Mouse (Mus musculus) lung, postnatal 14 days (tissue): Measurements from ENCODE around the gene Tmem121.
A peak's percentile ranks its signal among the peaks of the same experiment; 100 is the strongest.

Source experiments
- DNase-seq: peaks from one replicate; pipeline ENCODE4 v3.0.0; 2021

The Tmem121 gene

DNA sequence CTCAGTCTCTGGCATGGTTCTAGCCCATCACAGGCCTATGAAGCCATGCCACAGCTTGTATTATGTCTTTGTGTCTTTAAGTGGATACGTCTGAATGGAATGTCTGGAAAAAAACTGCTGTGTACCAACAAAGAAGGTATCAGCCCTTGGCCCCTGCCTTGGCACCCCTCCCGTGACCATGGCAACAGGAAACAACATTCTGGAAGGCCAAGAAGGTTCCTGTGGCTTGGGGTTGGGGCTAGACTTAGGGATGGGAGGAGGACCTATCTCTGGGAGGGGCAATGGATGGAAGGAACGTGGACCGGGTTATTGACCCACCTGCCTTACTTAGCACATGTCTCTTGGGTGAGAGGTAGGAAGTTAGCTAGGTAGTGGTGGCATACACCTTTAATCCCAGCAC, 36.4 kb upstream of the Tmem121 start:
- DNase-seq = peak; percentile 57

DNA sequence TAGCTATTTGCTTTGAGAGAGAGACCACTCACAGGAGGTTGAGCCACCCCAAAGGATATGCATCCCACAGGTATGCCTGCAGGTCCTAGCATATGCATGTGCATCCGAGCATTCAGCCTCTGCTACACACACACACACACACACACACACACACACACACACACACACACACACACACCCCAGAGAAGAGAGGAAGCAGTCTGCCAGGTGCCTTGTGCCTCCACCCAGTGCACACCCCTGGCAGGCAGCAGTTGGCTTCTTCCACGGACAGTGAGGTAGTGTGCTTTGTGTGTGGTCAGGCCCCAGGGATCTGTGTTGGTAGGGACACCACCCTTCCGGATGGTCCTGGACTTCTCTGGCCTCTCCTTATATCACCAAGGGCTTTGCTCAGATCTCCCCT, 35.8 kb upstream of the Tmem121 start:
- no peak for DNase-seq

DNA sequence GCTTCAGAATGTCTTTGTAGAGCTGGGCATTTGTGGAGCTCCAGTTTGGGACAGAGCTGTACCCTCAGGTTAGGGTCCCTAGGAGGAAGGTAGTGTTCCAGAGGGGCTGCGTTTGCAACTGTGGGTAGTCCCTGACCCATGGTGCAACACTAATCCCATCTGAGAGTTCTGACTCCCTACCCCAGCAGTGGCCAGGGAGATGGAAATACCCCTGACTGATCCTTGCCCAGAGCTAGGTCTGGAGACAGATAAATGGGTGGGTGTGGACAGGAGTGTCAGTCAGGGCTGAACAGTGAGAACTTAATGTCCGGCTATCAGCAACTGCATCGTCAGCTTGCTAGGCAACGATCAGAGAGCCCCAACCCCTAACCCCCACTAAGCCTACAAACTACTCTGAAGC, 35.1 kb upstream of the Tmem121 start:
- no peak for DNase-seq

DNA sequence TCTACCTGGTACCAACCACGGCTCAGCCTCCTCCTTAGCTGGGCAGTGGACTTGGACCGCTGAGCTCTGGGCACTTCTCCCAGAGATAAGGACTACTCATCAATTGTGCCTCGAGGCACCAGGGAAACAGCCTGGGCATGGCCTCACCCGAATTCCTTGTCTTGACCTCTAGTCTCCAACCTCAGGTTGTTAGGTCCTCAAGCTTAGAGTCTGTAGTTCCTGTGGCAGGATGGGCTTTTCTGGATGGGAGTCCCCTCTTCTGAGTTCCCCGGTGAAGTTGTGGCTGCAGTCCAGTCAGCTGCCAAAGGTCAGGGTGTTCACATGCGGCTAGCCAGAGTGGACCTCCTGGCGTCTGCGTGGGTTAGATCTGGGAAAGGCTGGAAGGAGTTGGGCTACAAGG, 34.7 kb upstream of the Tmem121 start:
- no peak for DNase-seq

DNA sequence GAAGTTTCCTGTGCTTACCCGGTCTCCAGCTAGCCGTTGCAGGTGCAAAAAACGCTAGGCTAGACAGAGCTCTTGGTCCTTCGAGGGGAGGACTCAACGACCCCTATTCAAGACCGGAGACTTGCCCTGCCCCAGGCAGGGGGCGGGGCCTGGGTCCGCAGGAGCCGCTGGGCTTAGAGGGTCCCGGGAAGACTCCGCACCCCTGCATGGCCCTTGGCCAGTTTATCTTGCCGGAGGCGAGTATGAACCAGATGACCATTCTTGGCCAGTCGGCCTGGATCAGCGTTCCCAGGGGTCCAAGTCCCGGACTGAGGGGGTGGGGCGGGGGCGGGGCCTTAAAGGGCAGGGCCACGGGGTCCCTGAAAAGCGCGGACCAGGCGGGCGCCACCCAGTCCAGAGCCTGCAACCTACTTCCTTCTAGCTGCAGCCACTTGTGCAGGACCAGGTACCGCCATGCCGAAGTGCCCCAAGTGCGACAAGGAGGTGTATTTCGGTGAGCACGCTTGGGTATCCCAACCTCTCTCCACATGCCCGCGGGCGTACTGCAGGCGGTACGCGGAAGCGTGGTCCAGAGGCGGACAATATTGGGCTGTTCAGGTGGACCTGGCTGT, 34.0 kb upstream of the Tmem121 start:
- DNase-seq = peak; percentile 73

DNA sequence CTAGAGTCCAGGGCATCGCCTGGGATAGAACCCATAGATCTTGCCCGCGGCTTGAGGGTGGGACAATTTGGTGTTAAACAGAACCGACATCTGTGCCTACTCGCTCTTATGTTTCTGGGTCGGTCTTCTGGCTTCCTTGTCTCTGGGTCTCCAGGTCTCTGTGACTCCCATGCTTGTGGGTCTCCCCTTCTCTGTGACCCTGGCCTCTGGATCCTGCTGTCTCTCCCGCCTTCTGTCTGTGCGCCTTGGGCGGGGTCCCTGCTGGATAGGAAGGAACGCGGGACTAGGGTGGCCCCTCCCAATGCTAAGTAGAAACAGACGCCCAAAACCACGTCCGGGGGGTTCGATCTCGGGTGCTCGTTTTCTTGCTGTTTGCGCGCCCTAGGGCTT, 33.5 kb upstream of the Tmem121 start:
- peak; percentile 48 for DNase-seq

DNA sequence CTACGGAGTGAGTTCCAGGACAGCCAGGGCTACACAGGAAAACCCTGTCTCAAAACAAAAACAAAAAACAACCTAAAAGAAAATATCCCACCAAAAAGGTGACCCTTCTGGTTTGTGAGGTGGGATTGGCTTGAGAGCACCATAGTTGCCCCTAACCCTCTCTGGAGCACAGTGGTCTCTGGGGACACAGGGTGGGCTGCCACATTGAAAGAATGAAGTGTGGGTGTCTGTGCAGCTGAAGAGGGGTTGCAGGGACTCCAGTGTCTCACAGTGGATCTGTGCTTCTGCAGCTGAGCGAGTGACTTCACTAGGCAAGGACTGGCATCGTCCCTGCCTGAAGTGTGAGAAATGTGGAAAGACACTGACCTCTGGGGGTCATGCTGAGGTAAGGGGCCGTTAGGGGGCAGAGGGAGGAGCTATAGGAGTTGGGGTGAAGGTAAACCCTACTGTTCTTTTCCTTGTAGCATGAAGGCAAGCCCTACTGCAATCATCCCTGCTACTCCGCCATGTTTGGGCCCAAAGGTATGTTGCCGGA, 32.7 kb upstream of the Tmem121 start:
- no peak for DNase-seq

DNA sequence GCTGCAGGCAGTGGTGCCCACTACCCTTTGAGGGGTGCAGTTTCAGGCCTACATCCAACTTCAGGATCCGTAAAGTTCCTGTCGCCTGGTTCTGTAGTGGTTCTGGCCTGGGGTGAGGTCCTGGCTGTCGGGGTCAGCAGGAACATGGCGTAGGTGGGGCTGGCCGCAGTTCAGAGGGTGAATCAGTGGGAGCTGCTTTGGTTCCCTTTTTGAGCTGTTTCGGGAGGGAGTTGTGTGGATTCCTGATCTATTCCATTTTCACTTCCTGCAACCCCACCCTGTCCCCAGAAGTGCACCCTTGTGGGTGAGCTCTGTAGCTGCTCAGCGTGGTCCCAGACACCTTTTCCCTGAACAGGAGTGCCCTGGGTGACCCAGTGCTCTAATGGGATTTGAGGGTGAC, 31.8 kb upstream of the Tmem121 start:
- no peak for DNase-seq

DNA sequence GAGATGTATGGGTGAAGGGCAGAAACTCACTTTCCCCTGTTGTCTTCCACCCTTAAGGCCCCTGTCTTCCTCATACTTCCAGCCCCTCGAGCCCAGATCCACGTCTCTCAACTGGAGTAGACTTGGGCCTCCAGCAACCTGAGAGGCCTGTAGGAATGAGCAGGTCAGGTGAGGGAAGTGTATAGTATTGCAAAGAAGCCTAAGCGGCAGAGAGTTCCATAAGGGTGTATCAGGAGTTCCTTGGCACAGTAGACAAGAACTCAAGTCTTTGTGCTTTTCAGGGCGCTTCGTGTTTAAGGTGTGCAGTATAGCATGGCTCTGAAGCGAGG, 31.0 kb upstream of the Tmem121 start:
- DNase-seq = no peak

DNA sequence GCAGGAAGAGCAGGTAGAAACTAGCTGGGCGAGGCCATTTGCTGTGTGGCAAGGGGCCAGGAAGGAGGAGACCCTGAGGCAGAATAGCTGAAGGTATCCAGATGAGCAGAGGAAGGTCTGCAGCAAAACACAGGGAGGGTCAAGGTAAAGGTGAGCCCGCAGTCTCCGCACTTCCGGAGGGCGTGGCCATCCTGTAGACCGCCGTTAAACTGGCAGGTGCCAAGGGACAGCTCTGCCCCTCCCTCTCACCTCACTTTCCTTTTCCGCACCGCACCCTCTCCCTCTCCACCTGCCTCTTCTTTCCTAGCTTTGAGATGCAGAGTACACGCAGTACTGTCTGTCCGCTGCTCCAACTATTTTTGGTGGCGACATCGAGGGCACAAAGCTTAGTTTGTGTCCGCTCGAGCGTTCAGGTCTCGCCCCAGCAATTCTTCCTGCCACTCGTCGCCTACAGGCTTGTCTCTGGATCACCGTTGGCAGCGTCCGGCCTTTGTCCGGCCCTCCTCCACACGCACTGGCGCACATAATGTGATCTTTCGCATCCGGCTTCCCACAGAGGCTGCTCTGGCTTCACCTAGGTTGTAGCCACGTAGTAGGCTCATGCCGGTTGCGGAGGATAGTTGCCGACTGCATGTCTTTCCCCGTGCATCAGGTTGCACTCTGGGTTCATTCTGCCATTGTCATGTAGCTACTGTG, 30.5 kb upstream of the Tmem121 start:
- peak; percentile 66 for DNase-seq

DNA sequence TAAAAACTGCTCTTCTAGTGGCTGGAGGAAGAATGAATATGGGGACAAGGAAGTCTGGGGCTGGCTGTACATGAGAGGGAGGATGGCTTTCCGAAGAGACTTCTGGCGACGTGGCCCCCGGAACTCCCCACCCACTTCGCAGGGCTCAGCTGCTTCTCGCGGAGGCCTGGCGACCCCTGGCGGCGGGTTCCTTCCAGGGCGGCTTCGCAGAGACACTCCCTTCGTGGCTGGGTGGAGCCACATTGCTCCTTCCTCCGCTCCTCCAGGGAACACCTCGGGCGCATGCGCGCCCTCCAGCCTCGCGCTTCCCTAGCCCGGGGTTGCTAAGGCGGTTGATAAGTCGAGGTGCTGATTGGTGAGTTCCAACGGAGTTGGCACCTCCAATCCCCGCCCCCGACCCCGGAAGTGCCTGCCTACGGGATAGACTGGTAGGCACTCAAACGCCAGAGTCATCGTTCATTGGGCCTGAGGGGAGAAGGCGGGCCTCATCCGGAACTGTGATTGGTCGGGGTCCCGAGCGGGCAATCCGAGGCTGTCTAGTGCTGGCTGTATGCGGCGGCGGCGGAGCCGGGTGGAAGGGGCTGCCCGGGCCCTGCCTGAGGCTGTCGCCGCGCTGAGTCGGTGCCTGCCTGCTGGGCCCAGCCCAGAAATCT, 29.7 kb upstream of the Tmem121 start, which contains the start of gene Tedc1:
Gene Tedc1, plus strand, starts transcription at position 535 of the 653 bp plus-strand sequence.
- DNase-seq = peak; percentile 100

DNA sequence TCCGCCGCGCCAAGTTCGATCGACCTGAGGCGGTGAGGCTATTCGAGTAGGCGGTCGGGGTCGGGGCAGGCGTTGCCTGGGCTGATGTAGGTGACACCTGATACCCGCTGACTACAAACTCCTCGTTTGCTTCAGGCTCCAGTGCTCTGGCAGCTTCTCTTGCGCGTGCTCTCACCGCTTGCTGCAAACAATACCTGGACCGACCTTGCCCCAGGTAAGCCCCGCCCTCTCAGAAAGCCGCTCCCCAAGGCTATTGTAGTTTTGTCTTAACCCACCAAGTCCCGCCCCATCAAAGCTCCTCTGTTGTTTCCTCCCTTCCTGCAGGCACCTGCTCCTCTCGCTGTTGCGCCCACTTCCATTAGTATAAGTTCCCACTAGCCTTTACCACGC, 29.2 kb upstream of the Tmem121 start:
- DNase-seq = no peak

DNA sequence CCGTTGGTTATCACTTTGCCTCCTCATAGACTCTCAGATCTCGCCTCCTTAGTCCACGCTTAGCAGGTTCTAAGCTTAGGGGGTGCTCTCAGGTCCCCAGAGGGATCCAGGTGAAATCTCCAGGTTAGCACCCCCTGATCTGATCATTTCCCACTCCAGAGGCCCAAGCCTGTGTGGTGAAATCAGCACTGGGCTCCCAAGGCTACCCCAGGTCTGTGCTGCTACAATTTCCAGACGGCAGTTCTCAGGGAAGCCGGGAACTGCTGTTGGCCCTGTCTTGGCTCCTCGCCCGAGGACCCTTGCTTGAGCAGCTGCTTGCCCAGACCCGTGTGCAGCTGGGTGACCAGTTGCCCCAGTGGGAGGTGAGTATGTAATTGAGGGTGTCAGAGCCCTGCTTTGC, 28.7 kb upstream of the Tmem121 start:
- no peak for DNase-seq

DNA sequence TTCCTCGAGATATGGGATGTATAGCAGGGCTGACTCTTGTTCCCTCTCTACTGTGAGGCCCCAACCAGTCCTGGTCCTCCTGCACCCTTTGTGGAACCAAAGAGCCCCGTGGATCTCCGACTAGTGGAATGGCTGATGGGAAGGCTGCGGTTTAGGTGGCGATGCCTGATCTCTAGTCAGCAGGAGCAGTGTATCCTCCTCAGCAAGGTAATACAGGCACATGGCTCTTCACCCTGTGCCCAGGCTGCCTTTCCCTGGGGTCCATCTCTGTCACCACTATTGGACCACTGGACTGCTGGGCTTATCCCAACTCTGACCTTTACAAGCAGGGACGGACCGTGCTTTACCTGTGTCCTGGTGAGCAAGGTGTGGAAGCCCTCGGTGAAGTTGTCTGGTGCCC, 28.2 kb upstream of the Tmem121 start:
- no peak for DNase-seq

DNA sequence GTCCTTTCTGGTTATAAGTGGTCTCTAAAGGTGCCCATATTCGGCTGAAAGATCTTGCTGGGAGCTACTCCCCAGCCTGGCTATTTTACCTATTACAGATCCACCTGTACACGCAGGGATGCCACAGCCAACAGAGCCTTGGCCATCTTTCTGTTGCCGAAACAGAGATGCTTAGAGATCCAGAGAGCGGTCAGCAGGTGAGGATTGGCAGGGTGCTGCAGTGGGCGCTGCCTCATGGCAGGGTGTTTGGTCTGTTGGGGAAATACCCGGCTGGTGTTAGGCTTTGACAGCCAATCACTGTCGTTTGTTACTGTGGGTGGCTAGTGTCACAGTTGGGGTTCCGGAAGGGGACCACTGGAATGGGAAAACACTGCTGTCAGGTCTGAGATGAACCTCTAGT, 27.8 kb upstream of the Tmem121 start:
- no peak for DNase-seq

DNA sequence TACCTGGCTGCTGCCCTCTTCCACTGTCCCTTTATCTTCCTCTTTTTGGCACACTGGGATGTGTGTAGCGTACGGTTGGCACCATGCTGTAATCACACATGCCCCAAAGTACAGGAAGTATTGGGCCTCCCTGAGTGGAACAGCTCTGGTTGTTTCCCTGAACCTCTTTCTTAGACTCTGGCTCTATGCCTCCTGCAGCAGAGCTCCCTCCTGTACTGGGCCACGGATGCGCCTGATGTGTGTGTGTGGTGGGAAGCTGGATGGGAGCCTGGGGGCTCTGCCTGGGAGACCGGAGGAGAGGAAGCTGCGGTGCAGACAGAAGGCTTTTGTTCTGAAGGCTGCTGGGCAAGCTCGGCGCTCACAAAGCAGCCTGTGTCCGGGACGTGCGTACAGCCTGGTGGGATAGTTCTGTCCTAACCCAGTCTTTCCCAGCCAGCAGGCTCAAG, 22.1 kb upstream of the Tmem121 start:
- DNase-seq = no peak

DNA sequence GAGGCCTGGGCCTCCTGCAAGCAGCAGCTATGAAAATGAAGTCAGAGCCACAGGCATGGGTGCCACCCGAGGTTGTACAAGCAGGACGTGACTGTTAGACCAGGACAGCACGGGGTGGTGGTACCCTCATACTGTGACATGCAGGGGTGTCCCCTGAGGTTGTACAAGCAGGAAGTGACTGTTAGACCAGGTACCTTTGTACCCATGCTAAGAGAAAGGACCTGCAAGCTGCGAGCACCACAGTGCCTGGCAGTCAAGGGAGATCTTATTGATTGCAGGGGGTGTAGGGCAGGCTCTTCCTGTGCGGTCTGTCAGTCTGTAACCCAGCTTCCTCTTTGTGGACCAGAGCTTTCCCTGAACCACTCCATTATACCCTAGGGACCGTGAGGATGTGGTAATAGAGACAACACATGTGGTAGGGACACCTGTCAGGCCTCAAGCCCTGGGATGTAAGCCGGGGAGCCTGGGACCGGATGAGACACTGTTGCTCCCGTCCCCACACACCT, 17.6 kb upstream of the Tmem121 start:
- DNase-seq = no peak

DNA sequence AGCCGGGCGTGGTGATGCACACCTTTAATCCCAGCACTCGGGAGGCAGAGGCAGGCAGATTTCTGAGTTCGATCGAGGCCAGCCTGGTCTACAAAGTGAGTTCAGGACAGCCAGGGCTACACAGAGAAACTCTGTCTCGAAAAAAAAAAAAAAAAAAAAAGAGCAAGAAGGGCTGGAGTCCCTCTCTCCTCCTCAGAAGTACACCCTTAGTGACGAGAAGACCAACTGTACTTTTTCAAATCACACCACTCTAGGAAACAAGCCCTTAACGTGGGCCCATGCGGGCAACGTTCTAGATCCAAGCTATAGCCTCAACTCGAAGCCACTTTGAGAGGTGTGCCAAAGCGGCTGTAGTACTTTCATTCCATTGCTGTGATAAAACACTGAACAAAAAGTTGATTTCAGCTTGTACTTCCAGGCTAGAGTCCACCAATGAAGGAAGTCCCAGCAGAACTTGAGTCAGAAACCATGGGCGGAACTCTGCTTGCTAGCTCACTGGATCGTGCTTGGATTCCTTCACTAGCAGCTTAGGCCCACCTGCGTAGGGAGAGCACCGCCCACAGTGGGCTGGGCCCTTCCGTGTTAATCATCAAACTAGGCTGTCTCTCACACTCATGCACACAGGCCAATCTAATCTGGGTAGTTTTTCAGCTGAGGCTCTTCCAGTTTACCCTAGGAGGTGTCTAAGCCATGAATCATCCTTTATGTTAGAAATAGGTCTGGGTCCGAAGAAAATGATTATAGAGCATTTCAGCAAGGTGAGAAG, 8.6 kb upstream of the Tmem121 start:
- DNase-seq = no peak

DNA sequence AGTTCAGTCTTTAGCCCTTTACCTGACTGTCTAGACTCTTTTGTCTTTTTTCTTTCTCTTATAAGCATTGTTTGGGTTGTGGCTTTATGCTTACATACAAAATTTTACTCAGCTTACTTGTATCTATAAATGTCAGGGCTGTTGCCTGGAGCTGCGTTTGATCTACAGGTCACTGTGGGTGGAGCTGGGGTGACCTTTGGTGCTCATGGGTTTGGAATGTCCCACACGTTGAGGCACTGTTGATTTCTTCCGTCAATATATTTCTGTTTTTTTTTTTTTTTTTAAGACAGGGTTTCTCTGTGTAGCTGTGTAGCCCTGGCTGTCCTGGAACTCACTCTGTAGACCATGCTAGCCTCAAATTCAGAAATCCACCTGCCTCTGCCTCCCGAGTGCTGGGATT, 4.7 kb upstream of the Tmem121 start:
- DNase-seq = no peak

DNA sequence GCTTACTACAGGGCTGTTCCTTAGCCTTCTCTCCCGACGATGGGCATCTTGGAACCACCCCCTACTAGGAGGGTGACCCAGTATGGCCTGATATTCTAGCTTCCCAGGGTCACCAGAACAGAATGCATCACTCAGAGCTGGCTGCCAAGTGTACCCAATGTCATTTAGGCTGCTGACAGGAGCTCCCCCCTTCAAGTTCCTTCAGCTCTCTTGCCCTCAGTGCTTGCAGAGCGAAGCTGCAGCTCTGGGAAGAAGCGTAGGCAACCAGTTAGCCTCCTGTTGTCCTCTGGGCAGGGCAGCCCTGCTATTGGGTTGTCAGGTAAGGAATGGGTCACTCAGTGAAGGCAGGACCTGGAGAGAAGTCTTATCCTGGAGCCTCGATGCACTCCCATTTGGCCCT, 785 bp upstream of the Tmem121 start:
- no peak for DNase-seq

DNA sequence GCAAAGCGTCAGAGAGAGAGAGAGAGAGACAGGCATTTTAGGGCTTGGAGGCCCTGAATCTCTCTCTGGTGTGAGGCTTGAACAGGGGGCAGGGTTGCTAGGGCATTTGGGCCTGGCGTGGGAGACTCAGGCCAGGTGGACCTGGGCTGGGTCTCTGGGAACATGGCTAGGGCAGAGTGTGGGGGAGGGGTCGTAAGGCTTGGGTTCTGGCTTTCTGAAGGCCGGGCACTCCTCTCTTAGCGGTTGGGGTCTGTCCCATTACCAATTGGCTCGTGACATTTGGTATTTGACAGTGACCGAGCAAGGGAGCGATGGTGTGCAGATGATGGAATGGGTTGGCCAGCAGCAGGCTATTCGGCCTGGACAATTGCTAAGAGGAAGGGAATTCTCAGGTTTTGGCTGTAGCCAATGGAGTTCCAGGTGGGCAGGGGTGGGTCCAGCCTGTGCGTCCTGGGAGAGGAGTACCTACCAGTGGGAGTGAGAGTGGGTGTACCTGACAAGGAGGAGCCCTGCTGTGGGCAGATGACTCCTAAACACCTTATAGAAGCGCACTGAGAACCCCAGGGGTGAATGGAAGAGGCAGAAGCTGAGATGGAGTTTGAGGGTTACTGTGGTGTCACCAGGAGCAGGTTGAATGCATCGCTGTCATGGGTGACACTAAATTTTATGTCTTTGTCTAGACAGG, 738 bp downstream of the Tmem121 start:
- no peak for DNase-seq

DNA sequence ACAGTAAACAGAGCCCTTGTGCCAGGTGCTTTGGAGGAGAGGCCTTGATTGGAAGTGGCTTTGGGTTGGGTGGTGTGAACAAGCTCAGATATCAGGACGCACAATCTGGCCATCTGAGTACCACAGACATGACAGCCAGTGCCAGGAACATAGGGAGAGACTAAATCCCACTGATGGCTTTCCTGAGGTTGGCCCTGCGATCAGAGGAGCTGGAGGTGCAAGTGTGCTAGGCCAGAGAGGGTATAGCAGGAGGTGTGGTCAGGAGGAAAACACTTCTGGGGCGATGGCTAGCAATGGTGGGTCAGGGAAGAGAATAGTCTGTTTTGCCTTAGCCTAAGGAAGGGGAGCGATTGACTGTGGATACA, 1.3 kb downstream of the Tmem121 start:
- no peak for DNase-seq
